Mouse (Mus musculus): ENCODE results near the gene Boc.

- no peak for TF ChIP-seq CTCF (IDR thresholded peaks at IDR 0.05; ENCODE audit: low read depth, low read length)
- no peak for TF ChIP-seq POLR2A (IDR thresholded peaks at IDR 0.05; ENCODE audit: extremely low read depth, insufficient read depth, low read length)
Measured at GRCm38 (mm10) chr16:44550843-44551242, 7.9 kb downstream of the Boc start.
